Mouse (Mus musculus): ENCODE results near the gene Gas7.
A peak's percentile ranks its signal among the peaks of the same experiment; 100 is the strongest.

Gas7 gene

DNA sequence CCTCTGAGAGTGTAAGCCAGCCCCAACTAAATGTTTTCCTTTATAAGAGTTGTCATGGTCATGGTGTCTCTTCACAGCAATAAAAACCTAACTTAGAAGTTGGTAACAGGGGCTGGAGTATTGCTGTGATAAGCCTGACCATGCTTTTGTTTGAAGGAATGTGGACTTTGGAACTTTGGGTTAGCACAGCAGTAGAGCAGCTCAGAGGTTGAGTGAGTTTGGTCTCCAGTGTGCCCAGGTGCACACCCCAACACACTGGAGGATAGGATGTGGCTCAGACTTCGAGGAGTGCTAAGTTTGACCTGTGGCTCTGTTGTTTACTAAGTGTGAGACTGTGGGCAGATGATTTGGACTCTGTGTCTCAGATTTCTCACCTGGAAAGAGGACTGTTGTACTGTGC lies 41.6 kb downstream of the Gas7 start:
- no peak for DNase-seq

DNA sequence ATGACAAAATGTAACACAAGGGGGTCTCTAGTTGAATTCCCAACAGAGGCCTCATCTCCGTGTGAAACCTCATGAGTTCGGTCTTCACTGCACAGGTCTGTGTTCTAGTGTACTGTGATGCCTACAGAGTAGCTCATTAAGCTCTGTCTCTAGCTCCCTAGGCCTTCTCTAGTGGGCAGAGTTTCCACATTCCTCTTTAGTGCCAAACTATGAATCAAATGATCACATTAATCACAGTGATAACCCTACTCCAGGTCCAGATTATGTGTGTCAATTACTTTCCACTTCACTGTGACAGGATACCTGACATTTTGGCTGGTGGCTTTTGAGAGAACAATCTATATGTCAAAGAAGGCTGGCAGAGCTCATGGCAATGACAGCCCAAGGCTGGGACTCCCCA lies 44.9 kb downstream of the Gas7 start:
- DNase-seq, result no peak

DNA sequence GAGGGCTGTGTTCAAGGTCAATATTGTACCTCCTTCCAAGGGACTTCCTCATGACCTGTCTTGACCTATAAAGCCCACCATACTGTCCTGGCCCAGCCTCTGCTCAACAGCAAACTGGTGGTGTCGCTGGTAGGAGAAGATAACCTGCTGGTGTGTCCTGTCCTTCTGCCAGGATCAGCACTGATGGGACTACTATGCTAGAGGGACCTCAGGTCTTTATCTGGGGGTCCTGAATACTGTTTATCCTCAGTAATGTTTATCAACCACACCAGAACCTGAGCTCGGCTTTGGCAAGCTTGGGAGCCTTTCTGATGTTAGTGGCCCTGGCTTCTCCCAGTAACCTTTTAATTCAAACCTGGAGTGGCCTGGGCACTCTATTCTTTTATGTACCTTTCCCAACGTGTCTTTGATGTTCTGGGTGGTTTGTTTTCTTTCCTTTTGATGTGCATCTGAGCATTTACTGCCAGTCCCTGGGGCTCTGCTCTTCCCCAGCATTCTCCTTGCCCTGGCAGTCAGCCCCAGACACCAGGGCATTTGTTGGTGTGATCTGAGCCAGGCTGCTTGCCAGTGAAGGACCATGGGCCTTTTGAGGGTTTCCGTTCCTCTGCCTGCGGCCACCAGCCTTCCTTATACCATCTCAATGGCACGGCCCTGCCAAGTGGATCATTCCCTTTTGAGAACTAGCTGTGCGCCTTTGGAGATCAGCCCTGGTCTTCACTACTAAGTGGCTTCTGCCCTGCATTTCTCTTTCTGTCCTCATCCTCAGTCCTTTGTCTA lies 46.4 kb downstream of the Gas7 start:
- peak; percentile 23 for DNase-seq

DNA sequence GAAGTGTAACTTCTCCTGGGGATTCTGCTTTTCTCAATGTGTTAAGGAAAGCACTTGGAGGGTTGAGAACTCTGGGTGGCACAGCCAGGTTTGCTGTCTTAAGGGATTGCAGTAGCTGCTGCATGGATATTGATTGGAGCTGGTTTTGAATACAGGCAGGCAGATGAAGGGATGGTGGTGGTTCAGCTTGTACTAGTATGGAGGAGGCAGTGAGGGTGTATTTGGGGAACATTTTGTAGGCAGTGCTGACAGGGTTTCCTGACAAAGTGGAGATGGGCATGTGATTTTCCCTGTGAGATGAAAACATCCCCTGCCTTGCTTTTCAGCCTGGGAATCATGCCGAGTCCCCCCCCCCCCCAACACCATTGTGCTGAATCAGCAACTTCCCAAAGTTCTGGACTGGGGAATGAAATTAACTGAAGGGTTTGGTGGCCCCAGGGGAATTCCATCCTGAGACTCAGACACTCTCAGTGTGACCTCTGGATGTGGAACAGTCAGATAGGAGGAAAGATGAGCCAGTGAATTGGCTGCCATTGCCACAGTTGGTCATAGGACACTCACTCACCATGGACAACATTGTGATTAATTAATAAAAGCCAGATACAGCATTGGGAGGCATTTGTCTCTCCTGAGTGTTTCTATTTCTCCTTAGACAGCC lies 54.1 kb downstream of the Gas7 start:
- no peak for DNase-seq

DNA sequence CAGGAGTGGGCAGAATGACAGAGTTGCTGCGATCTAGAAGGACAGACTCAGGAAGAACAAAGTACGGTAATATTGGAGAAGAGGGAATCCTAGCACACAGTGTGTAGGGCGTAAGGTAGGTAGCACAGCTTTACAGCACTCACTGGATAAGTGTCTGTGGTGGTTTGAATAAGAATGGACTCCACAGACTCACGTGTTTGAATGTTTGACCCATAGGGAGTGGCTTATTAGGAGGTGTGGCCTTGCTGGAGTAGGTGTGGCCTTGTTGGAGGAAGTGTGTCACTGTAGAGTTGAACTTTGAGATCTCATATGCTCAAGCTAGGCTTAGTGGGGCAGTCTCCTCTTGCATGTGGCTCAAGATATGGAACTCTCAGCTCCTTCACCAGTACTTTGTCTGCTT lies 55.6 kb downstream of the Gas7 start:
- no peak for DNase-seq

DNA sequence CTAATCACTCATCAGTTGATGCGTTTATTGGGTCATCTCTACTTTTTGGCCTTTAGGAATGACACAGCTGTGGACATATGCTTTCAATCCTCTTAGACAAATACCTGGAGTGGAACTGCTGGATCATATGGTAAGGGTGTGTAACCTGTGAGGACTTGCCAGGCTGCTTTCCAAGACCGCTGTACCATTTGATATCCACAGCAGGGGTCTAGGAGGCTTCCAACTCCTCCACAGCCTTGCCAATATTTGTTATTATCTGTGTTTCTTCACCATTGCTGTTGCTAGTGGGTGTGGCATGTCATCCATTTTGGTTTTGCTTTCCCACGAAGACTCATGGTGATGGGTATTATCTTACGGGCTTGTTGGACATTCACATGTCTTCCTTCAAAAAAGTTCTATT lies 57.8 kb downstream of the Gas7 start:
- no peak for DNase-seq

DNA sequence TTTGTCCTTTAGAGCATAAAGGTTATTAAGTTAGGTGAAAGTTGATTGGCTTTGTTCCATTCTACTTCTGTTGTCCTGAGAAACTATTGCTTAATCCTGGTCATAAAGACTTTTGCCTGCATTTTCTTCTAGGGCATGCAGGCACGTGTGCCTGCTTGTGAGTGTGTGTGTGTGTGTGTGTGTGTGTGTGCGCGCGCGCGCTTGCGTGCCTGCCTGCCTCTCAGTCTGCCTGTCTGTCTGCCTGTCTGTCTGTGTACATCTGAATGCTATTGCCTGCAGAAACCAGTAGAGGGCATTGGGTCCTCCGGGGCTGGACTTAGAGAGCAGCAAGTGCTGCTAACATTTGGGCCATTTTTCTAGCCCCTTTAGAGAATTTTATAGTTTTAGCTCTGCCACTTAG lies 59.2 kb downstream of the Gas7 start:
- no peak for DNase-seq

DNA sequence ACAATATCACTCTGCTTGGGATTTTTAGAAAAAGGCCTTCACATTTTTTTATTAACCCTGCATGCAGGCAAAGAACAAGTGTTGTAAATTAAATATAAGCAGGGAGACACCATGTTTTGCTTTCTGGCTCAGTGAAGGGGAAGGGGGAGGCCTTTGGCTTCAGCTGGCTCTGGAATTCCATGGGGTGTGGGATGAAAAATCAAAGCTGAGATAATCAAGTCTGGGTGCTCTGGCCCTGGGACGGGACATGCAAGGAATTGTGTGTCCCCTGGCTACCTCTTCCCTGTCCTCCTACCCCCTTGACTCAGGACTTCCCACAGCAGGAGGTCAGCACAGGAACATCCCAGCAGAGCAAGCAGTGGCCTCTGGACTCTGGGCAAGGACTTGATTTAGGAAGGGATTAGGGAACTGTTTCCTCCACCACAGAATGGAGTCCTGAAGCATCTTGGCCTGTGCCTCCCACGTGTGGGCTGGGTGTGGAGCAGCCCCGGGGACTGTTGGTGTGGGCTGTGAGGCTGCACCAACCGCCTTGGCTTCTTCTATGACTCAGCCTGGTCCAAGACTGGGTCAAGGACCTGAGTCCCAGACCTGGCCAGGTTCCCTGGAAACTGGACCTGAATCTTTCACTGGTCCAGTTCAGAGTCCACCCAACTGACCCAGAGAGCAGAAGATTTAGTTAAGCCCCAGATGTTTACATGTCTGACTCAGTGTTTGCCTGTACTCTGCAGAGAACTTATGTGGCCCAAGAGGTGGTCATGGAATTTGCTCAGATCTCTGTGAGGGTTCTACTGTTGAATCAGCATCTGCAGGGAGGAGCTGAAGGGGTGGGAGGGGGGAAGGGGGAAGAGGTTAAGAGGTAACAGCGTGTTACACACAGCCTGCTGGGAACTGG lies 60.0 kb downstream of the Gas7 start:
- DNase-seq, result no peak

DNA sequence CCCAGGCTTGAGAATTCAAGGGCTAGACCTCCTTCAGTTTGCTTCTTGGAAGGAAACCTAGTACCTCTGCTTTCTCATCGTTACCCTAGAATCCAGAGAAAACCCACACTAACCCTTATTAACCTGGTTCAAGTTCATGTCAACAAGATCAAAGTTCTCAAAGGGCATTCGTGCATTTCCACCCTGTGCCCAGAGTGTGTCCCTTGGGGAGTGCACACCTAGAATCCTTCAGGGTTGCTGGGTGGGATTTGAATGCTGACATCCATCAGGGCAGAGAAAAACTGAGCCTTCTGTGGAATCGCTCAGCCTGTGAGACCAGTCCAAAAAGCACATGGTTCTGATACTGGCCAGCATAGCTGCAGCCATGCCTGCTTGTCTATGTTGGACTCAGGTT lies 60.7 kb downstream of the Gas7 start:
- no peak for DNase-seq

DNA sequence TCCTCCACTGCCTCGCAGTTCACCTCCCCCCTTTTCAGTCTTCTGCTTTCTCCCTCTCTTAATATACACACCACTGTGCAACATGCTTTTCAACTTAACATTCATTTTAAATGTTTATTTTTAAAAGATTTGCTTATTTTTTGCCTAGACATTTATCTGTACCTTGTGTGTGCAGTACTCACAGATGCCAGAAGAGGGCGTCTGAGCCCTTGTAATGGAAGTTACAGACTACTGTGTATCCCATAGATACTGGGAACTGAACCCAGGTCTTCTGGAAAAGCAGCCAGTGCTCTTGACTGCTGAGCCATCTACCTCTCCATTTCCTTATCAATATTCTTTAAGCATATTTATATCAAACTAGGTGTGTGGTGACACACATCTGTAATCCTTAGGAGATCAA lies 62.5 kb downstream of the Gas7 start:
- no peak for DNase-seq

DNA sequence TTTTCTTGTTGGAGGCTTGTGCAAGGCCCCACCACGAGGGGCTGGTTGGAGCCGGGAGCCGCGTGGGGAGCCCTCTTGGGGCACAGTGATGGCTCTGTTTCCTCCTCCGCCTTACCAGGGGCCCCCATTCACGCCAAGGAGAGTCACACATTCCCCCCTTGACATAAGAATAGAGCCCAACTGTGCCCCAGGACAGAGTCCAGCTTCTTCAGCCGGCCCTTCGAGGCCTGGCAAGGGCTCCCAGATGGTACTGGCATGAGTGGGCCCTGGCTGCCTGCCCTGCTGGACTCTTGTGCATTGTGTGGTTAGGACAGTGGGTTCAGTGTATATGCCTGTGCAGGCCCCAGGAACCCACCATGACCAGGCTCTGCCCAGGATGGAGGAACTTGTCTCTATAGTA lies 63.7 kb downstream of the Gas7 start:
- DNase-seq, result peak; percentile 40

DNA sequence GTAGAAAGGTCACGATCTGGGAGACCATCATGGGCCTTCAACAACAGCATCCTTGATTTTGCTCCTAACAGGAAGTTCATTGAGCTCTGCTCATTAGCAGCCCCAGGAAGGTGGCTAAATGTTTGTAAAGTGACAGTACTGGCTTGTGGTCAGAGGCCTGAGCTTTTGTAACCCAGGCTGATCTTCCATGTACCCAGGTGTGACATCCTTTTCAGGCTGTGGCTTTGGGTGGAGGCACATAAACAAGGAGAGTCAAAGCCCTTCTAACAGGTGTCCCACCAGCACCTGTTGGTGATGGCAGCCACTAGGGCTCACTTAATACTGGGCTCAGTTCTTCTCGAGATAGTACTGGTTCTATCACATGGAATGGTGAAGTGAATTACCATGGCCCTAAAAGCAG lies 67.4 kb downstream of the Gas7 start:
- no peak for DNase-seq

DNA sequence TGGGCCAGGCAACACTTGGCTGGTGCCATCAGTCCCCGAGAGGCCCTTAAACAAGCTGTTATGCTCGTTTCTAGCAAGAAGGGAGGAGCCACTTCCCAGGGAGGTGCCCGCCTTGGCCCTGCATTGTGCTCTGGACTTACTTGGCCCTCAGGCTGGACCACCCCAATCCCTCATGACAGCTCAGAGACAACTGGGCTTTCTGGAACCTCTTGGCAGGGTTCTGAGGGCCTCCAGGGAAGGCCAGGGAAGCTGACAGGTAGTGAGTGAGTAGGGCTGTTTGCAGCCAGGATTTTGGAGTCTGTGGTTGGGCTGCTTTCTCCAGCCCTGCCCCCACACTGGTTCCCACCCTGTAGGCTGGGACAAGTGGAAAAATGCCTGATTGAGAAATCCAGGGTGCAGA lies 68.6 kb downstream of the Gas7 start:
- no peak for DNase-seq

DNA sequence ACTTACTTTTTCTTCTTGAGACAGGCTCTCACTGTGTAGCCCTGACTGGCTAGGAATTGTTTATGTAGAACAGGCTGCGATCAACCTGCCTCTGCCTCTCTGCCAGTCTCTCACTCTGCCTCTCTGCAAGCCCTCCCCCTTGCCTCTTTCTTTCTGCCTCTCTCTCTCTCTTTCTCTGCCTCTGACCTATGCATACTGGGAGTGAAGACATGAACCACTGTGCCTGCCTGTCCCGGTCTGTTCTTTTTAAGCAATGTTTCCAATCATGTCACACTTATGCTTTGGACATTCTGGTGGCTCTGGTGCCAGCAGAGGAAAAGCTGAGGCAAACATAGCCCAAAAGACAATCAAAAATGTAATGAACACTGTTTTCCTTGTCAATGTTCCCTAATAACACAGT lies 69.5 kb downstream of the Gas7 start:
- no peak for DNase-seq

DNA sequence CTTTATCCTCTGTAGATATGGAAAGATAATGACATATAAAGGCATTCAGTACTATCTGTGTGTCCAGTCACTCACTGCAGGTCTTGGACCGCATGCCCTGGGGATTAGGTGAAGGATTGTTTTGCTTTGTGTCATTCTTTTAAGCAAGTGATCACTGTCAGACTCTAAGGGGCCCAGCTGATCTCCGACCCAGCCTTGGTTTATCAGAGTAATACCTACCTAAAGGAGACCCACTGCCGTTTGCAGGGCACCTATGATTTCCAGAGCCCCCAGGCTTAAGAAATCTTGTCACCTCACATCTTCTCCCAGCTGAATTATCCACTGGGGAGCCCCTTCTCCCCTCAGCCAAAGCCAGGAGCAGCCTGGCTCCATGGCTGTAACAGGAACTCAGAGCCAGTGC lies 70.6 kb downstream of the Gas7 start:
- no peak for DNase-seq

DNA sequence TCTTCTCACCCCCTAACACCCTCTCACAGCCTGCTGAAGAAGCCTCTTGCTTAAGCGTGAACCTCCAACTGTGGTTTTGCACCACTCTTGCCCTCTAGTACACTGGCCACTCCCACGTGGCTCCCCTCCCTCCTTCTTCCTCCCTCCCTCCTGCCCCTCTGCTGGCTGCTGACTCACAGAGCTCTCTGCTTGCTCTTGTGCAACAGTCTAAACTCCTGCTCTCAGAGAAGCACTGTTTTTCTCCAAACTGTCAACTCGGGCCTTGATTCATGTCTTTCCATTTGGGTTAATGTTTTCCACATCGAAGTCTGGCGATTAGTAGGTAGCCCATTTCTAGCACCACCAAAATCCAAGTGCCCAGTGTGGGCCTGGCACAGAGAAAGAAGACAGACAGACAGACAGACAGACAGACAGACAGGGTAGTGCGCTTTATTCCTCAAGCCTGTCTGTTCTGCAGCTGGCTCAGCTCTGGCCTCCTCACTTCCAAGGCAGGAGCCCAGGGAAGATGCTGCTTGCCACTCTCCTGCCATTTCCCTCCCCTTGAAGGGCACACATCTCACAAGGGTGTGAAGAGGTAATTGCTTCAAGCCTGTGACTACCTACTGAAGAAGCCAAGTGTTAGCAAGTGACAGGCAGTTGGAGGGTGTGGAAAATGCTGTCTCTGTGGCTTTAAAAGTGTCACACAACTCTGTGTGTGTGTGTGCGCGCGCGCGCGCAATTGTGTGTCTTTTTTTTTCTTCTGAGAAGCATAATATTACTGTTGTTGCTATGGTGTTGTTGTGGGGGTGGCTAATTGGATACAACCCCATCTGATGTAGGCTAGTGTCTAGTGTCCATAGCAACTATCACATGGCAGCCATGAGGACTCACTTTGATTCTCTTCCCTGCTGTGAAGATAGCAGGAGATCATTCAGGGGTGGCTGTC lies 71.6 kb downstream of the Gas7 start:
- no peak for DNase-seq

DNA sequence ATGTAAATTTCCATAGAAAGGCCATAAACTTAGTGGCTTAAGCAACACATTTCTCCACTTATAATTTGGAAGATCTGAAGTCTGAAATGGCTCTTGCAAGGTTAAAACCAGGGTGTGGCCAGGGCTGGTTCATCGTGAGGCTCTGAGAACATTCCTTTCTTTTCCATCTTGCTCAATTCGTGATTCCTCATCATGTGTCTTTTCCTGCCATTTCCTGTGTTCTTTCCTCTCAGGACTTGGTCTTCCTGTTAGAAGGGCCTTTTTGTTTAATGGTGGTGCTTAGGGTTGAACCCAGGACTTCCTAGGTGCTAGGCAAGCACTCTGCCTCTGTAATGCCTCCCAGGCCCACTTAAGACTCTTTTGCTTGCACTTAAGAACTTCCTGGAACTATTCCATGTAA lies 76.0 kb downstream of the Gas7 start:
- DNase-seq, result no peak

DNA sequence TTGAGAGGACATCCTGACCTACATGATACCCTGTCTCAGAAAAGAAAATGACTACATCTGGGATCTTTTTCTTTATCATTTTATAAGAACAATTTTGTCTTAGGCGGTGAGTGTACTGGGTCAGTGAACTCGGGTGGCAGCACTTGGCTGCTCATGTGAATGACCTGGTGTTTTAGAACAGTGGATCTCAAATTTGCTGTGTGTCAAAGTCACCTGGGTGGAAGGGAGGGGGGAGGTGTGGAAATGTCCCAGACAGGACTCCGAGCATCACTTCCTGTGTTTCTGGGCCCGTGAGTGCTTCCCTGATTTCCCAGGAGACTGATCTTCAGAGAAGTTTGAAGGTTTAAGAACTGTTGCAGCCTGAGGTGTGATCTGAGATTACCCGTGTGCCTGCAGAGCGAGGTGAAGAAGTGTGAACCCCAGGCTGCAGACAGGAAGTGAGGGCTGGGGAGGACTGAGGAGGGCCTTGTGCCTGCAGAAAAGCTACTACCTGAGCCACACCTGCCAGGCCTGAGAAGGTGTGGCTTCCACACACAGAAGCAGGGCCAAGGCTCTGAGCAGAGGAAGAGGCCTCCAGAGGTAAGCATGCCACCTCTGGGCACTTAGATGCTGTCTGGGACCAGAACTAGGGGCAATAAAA lies 76.8 kb downstream of the Gas7 start:
- no peak for DNase-seq

DNA sequence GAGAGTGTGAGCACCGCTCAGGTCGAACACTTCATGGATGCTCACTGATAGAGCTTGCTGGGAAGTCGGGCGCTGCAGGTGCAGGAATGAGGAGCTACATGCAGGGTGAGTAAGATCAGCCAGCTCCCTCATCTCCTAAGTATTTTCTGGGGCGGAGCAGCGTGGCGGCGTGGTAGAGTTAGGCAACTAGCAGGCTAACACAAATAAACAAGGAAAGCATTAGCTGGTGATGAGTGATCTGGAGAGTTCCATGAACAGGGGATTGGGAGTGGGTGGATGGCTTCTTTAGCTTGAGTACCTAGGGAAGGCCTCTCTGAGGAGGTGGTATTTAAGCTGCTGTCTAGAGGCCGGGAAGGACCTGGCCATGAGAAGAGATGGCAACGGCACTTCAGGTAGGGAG lies 77.5 kb downstream of the Gas7 start:
- DNase-seq, result no peak

DNA sequence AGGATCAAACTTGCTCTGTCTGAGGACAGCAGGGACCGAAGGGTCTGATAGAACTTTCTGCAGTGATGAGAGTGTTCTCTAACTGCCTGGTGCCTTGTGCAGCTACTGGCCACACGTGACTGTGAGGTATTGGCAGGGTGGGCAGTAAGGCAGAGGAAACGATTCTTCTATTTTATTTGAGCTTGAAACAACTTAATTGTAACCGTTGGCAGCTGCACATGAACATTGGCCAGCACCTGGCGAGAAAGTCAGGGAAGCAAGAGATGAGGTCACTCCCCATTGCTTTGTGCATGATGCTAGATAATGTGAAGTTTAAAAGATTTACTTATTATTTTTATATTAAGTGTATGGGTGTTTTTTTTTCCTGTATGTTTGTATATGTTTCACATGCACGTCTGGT lies 77.9 kb downstream of the Gas7 start:
- no peak for DNase-seq

DNA sequence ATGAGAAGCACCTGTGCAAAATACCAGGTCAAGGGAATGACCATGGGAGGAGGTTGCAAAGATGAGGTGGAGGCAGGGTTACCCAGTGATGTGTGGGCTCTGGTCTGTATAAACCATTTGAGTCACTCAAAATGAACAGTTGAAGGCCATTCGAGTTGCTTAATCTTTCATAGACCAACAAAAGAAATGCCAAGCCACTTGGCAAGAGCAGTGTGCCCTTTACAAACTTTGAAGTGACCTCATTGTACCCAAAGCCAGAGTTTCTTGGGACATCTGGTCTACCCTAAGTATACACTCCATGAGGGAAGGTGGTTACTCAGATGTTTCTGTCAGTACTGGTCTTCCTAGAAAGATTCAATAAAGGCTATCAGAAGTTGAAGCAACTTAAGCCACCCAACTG lies 80.5 kb downstream of the Gas7 start:
- DNase-seq, result no peak

DNA sequence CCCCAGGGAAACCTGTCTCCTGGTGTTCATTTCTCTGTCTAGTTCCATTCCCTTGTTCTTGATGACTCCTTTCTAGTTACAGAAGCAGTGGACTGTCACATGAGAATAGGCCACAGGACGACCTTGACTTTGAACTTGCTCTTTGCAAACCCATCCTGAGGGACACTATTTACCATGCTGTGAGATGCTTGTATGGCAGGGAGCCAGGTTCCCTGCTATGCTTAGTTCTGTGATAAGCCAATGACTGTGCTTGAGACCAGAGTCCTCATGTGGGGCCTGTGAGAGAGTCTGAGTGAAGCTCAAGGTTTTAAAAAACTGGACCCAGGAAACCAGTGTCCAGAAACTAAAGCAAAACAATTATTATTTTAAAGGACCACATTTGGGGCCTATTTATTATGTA lies 81.2 kb downstream of the Gas7 start:
- no peak for DNase-seq

All from cerebellum, adult 11 months (tissue).